Mouse (Mus musculus) thymus, postnatal 0 days (tissue): ENCODE measurements at regions not wholly inside any gene's neighbourhood (a gene's known extent, or its start where the extent isn't known, plus 50 kb on each side); places are given as distances from the start of the nearest gene placed in this dataset.
A peak's percentile ranks its signal among the peaks of the same experiment; 100 is the strongest.
"Not testable (repeated sequence)": the region's sequence is repeated elsewhere in the genome, so short reads cannot be mapped to it uniquely, and the experiment has no call there.

Experiments used
- DNase-seq: peaks from one replicate; pipeline ENCODE4 v3.0.0-alpha.2; 2015; ENCODE audit warnings: low spot score

DNA sequence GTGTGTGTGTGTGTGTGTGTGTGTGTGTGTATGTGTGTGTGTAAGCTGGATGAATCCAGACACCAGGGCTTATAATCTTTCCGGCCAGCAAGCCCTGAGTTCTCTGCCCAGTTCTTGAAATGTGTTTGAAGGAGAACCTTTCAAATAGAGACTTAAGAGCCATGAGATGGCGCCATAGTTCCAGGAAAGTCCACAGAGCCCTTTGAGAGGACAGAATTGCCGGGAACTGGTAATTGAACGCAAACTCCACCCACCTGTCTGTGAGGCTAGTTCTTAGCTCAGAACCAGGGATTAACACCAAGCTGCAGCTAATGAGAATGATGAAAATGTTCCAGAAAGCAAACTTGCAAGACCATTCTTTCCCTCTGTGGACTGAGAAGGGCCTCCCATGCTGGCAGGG lies 72.2 kb downstream of the Trim42 start:
- no peak for DNase-seq

DNA sequence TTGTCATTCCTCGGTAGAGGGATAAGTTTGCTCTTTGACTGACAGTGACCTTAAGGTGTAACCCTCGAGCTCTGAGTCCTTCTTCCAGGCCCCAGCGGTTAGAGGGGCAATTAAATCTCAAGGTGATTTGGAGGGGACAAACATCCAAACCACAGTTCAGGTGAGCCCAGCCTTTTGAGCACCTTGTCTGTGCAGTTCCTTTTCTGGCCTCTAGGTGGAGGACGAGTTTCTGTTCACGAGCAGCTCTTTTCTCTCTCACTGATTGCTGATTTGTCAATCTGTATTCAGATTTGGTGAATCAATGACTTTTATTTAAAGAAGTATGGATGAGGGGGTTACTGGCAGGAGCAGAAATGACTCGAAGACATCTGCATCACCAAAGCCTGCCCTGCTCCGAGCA lies 74.0 kb downstream of the Trim42 start:
- peak; percentile 11 for DNase-seq

DNA sequence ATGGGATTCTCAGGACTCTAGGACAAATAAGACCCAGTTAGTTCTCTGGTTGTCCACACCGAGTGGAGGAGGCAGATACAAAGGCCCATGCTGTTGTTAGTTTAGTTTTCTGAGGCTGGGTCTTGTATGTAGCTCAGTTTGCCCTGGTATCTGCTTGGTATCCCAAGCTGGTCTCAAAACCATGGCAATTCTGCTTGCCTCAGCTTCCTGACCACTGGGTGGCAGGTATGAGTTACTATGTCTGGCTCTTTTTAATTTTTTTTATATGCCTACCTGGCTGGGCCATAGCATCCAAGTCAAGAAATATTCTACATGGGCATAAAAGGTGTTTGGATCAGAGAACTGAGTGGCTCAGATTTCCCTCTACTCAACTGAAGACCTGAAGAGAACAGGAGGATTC lies 77.9 kb downstream of the Trim42 start:
- no peak for DNase-seq

DNA sequence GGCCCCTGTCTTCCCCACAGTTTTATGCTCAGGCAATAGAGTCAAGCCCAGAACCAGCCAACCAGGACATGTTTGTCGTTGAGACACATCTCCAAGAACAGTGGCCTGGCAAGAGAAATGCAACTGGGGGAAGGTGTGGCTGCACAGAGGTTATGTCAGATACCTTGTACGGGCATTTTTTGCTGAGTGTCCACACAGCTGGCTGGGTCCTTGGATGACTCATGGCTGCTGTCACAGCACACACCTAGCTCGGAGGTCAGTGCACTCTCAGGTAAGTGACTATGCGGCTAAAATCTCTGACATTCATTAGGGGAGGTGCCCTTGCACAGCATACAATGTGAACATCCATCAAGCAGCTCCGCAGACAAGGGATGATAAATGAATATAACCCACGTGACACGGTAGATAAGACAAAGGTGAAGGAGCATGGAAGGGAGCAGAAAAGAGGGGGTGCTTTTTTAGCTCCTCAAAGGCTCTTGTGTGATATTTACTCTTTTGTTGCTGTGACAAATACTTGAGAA lies 85.4 kb downstream of the Trim42 start:
- DNase-seq: no peak

DNA sequence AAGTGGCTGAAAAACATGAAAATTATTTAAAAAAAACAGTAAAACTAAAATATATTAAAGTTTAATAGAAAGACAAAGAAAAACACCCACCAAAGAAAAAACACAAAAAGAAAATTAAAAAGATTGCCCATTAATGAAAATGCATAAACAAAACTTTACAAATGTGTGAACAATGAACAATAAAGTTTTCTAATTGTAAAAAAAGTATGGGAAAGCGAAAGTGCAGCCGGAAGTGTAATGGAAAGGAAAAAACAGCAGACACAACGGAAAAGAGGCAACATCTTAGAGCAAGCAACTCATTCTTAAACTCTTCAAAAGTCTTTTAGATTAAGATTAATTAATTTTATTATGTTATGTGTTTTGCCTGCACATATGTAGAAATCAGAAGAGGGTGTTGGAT lies 87.7 kb downstream of the Trim42 start:
- DNase-seq: no peak

DNA sequence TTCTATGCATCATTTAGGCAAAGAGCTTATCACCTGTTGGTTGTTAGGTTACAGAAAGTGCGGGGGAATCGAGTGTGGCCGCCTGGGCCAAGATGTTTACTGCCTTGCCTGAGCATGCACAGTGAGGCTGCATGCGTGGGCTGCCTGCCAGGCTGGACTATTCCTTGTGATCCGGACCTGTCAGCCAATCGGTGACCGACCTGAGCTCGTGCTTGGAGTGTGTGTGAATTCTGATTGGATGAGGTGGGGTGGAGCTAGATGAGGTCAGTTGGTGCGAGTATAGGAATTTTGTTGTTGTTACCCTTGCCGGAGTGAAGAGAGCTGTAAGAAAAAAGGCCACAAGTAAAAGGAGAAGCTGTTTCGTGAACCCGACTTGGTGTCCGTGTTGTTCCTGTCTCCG lies 94.3 kb downstream of the Trim42 start:
- DNase-seq: not testable (repeated sequence)

DNA sequence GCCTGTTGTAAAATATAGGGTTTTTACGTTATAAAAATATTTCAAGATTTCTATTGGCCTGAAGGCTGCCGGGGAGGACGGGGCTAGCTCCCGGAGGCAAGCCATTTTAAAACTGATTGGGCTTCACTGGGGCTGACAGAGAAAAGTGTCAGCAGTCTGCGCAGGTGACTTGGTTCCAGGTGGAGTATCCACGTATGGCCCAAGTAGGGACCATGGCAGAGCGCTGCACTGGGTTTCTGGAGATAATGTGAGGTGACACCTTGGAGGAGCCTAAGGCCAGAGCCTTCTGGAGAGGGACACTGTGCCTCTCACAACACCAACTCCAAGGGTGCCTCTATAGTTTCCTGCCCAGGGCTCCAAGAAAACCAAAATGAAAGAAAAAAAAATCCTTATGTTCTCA lies 95.9 kb downstream of the Trim42 start:
- no peak for DNase-seq

DNA sequence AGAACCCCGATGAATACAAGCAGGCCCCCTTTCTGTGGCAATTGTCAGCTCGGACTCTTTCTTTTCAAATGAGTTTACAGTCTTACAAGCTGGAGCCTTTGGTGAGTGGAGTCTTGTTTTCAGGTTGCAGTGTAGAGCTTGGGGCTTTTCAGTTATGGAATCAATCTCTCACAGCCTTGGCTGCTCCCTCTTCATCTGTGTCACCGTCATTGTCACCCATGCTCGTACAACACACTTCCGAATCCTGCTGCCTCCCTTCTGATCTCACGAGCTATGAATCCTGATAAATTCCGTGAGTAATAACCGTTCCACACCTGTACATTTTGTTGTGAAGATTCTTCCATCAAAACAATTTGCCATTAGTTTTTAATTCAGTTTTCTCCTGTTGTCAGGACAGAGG lies 97.7 kb downstream of the Trim42 start:
- no peak for DNase-seq

DNA sequence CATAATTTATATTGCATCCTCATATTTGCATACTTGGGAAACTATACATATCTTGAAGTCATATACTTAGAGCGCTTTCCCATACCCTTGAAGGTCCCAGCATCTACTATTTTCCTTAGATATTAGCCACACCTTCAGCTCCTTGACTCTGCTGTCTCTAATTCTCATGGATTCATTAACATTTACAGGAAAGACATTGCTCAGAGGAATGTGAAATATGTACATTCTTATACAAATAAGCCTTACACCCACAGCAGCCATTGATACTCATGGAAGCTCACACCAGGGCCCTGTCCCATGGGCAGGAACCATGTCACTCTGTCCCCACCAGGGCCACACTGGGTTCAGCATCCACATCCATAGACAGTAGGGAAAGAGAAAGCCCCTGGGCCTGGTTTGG lies 122.1 kb downstream of the Trim42 start:
- DNase-seq: no peak

DNA sequence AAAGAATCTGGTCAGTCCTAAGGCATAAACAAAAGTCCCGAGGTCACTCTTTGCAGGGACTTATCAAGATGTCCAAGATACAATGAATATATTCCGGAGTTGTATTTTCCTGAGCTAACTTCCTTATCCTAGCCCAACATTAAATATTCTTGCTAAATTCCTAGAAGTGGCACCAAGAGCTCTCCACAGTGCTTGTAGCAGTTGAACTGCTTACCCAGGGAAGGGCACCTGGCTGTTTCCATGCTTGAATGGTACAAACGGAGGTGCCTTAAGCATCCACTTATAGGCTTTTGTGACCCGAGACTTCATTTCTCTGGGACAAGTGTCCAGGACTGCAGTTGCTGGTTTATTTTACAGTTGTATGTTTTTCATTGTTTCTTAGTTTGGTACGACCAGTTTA lies 115.1 kb upstream of the Slc25a36 start:
- DNase-seq: no peak

DNA sequence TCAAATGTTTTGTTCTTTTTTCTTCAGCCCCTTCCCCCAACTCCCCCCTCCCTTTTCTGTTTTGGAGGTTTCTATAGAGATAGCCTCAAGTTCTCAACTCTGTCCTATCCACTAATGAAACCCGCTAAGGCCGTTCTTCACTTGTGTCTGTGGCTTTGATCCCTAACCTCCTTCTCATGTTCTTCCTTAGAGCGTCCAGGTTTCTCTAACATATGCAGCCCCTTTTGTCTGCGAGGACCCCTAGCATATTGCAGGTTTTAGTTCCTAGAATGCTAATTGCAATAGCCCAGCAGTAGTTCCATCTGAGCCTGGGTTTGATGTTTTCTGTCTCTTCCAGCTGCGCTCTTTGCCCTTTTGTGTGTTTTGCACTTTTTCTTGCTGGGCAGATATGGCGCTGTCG lies 113.6 kb upstream of the Slc25a36 start:
- DNase-seq: no peak

DNA sequence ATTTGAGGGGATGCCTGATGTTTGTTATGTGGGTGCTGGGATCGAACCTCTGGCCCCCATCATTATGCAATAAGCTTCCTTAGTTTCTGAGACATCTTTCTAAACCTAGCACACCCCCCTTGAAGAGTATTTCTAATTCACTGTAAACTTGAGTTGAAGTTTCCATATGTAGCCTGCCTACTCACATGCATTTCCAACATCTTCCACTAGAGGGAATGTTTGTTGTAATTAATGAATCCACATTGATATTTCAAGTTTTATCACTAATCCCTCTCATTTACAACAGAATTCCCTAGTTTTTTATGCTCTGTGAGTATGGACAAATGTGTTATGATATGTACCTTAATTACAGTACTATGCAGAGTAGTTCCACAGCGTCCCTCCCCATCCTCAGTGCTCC lies 103.8 kb upstream of the Slc25a36 start:
- DNase-seq: no peak

DNA sequence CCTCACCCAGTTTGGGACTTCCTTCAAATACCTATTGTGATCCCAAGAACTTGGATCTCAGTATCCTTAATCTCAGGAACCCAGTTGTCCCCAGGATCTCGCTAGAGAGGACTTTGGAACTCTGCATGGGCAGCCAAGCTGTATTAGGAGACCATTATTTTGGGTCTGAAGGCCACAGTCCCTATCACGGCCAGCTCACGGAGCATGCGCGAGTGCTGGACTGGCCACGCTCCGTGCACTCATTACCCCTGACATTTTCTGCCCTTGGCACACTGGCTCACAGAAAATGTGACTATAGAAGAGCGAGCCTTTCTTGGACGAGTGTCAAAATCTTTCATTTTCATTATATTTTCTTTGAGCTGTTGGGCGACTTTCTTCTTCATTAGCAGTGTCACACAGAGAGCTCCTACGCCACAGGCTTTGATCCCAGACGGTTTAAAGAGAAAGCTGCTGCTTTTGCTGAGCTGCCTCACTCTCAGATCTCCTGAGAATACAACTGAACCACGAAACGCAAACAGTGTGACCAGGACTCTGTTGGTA lies 79.4 kb upstream of the Slc25a36 start:
- no peak for DNase-seq

DNA sequence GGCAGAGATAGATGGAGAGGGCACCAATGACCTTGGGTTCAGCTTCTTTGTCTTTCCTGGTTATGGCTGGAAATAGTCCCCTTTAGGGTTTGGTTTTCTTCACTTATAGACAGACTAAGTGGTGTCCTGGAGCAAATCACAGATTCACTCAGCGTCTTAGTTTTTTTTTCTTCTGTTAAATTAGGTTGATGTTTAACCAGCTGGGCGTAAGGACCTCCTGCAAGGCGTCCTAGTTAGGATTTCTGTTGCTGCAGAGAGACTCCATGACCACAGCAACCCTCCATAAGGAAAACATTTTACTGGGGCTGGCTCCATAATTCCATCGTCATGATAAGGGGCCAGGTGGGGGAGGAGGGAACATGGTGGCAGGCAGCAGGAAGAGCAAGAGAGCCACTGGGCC lies 78.7 kb upstream of the Slc25a36 start:
- no peak for DNase-seq

DNA sequence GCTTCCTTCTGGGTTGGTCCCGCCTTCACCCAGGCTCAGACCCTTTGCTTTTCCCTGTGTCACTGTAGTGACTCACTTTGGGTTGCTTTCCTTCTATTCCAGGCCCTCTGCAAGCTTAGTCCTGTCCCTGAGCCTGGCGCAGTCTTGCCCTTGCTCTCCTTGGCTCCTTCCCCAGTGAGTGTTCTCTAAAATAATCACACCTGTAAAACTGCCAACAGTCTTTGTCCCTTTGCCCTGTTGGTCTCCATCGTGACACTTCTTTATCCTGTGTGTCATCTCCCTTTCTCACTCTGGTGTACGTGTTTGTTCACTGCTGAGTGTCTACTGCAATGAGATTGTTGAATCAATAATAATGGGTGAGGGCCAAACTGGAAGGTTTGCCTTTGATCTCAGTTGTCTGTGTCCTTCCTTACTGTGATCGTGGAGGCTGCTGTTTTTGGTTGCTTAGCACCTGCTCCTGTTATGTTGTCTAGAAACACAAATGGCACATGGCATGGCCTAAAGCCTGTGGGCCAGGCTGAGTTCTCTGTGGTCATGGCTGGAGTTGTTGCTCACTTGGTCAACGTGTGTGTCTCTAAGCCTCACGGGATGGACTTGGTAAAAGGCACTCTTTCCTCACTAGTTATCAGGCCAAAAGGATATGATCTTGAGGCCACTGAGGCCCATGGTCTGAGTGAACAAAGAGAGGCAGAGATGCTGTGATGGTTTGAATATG lies 77.8 kb upstream of the Slc25a36 start:
- no peak for DNase-seq

DNA sequence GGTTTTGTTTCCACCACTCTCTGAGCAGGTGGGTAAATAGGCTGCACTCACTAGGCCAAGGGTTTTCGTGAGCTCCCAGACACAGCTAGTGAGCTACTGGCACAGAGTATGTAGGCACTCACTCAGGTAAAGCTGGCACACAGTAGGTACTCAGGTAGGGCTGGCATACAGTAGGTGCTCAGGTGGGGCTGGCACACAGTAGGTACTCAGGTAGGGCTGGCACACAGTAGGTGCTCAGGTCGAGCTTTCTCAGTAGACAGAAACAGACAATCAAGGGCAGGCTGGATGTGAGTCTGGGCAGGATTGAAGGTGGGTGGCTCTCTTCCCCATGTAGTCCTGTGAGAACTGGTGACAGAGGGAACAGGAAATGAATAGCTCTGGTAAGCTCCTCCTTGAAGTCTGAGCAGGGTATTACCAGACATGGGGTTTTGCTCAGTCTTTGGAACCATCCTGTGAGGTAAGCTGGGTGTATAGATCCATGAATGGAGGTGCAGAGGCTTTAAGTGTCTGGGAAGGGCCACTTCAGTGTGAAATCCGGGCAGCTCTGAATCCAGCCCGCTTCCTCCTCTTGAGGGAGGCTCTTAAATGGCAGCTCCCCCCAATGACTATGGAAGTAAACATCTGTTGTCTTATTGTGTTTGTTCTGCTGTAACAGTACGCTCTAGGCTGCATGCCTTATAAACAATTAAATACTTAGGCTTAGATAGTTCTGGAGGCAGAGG lies 62.4 kb upstream of the Slc25a36 start:
- no peak for DNase-seq

DNA sequence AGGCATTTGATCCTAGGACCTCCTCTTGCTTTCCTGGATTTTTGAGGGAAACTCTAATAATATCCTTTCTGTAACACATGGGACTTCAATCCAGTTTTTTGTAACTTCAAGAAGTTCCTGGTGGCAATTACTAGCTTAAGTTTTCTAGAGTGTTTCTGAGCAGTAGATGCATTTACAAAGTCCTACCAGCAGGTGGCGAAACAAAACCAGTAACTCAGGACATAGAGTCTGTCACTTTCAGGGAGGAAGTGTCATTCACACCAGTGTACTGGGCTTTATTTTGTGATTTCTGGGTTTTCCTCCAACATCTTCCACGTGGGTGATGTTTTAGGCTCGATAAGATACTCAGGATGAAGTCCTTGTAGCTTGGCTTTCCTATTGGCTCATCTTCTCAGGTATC lies 61.1 kb upstream of the Slc25a36 start:
- DNase-seq: peak; percentile 64

DNA sequence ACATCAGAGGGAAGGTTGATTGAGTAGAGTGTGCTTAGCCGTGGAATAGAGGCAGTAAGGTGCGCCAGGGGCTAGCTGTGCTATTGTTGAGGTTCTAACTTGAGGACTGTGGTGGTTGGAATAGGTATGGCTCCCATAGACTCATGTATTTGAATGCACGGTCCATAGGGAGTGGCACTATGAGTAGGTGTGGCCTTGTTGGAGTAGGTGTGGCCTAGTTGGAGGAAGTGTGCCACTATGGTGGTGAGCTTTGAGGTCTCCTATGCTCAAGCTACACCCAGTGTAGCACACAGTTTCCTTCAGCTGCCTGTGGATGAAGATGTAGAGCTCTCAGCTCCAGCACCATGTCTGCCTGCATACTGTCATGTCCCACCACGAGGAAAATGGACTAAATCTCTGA lies 60.5 kb upstream of the Slc25a36 start:
- DNase-seq: no peak

DNA sequence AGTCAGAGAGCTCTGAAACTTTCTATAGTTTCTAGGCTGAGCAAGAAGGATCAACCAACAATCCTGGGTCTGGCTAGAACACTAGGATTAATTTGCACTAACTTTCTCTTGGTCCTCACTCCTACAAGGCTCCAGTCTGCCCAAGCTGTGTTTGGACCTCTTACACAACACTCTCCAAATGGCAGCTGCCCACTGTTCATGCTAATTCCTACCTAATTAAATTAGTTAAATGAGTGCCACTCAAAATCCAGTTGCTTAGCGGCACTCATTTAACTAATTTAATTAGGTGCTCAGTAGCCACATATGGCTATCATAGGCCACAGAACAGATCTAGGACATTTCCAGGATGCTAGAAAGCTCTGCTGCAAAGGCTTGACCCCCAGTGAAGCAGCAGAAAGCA lies 59.9 kb upstream of the Slc25a36 start:
- no peak for DNase-seq

DNA sequence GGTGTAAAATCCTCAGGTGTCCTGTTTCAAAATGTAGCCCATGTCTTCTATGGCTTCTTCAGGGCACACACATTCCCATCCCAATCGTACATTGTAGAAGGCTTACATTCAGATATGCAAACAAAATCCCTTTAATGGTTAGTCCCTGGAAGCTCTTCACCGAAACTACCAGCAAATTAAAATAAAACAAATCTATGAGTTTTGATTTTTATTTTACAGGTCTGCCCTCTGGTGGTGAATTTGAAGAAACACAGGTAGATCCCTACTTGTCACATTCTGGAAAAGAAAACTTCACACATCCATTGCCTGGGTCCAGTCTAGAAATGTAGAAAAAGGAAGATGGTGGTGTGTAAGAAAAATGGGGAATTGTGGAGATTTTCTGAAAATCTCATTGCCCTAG lies 51.5 kb upstream of the Slc25a36 start:
- DNase-seq: peak; percentile 13
